Mouse (Mus musculus): ENCODE measurements around the gene Dnaaf5. TPM values are rescaled to one million over a fixed set of nuclear protein-coding genes. Genes with fewer than 3 reads are reported as not detected.

The Dnaaf5 gene
- polyA plus RNA-seq, 1 experiment from 2014 or later = 6.4 TPM

DNA sequence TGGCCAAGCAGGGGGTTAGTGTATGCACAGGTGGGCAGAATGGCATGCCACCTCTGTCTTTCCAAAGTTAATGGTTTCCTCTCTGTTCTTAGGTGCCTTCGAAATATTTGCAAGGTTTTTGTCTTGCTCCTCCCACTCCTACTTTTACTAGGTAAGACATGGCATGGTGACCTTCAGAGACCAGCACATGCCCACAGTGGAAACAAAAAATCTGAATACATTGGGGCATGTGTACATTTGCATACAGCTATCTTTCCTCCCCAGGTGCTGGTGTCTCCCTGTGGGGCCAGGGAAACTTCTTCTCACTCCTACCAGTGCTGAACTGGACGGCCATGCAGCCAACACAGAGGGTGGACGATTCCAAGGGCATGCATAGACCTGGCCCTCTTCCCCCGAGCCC, 84.4 kb downstream of the Dnaaf5 start:
- Histone ChIP-seq H3K4me3 (ENCODE audit: control insufficient read depth in 1 of 2, insufficient read depth in 1 of 2, low read depth in 1 of 2, low read length in 2 of 2) (no peak overlapping the region), H3K9ac (ENCODE audit: low read length) (no peak overlapping the region), H3K4me1 (ENCODE audit: control insufficient read depth in 2 of 2, insufficient read depth in 2 of 2, low read length in 2 of 2) (no peaks in the 10 kb centered on the region), H3K27ac (replicated peaks in 1 of 2; ENCODE audit: control insufficient read depth in 1 of 2, insufficient read depth in 1 of 2, low read depth in 2 of 2, low read length in 2 of 2) (no peak overlapping the region), H3K27me3 (ENCODE audit: control insufficient read depth, insufficient read depth, low read length) (no peaks in the 10 kb centered on the region), H3K36me3 (ENCODE audit: control insufficient read depth, insufficient read depth, low read length) (peaks cover 92% of the 10 kb centered on the region), H3K9me3 (ENCODE audit: control insufficient read depth, low read length) (no peaks in the 10 kb centered on the region), H3K4me2 (ENCODE audit: low read length) (no peak overlapping the region)
- ATAC-seq (ENCODE audit: insufficient number of reproducible peaks, insufficient read depth, low FRiP score, low read depth) = no peak
- WGBS = 92% methylated on average over 4 of the region's 4 CpGs

Other genes starting within 250 kb of the Dnaaf5 start
- gene Pdgfa, start 152.9 kb upstream of the Dnaaf5 start, polyA plus RNA-seq (2014; fragmentation: Nextera tagmentation; extraction: Ambion mirVana) = 51.5 and 53.3 TPM in 2 replicates
- gene Prkar1b, start 222 bp upstream of the Dnaaf5 start, polyA plus RNA-seq (2014; fragmentation: Nextera tagmentation; extraction: Ambion mirVana) = 9.5 and 9.9 TPM in 2 replicates
- 39.6 and 41.4 TPM in 2 replicates for gene Sun1, start 50.4 kb downstream of the Dnaaf5 start, polyA plus RNA-seq (2014; fragmentation: Nextera tagmentation; extraction: Ambion mirVana)
- gene Get4, start 102.1 kb downstream of the Dnaaf5 start, polyA plus RNA-seq (2014; fragmentation: Nextera tagmentation; extraction: Ambion mirVana) = 138 and 144 TPM in 2 replicates
- gene Adap1, start 175.4 kb downstream of the Dnaaf5 start, polyA plus RNA-seq (2014; fragmentation: Nextera tagmentation; extraction: Ambion mirVana) = 1.8 and 2.3 TPM in 2 replicates
- gene Cox19, start 201.2 kb downstream of the Dnaaf5 start, polyA plus RNA-seq (2014; fragmentation: Nextera tagmentation; extraction: Ambion mirVana) = 89.4 and 91.8 TPM in 2 replicates
- not detected in 2 replicates for gene Cyp2w1, start 202.4 kb downstream of the Dnaaf5 start, polyA plus RNA-seq (2014; fragmentation: Nextera tagmentation; extraction: Ambion mirVana)
- 9.3 and 9.5 TPM in 2 replicates for gene Gpr146, start 227.5 kb downstream of the Dnaaf5 start, polyA plus RNA-seq (2014; fragmentation: Nextera tagmentation; extraction: Ambion mirVana)